Mouse (Mus musculus): ENCODE data around the gene Ptbp3. TPM values are rescaled to one million over a fixed set of nuclear protein-coding genes. Genes with fewer than 3 reads are reported as not detected.

Ptbp3 gene
- total RNA-seq, 1 experiment = 46.1 TPM

GRCm38 (mm10) chr4:59445516-59445915 lies 103.6 kb downstream of the Ptbp3 start:
- Histone ChIP-seq H3K4me1 (ENCODE audit: control insufficient read depth in 2 of 2, insufficient read depth in 2 of 2, low read length in 2 of 2, poor library complexity in 1 of 2) (peaks cover 0 to 3% of the 10 kb centered on the region in 2 experiments; a peak in 2 of 4 replicates), H3K9me3 (ENCODE audit: control insufficient read depth, insufficient read depth, low read depth, low read length) (no peaks in the 10 kb centered on the region), H3K4me3 (ENCODE audit: insufficient read depth in 1 of 2, low read depth in 1 of 2, low read length in 2 of 2, poor library complexity in 1 of 2, severe bottlenecking in 1 of 2) (no peak overlapping the region), H3K27ac (ENCODE audit: insufficient read depth, low read depth, low read length, poor library complexity, severe bottlenecking) (no peak overlapping the region), H3K9ac (ENCODE audit: insufficient read depth, low read depth, low read length, poor library complexity, severe bottlenecking) (no peak overlapping the region), H3K36me3 (ENCODE audit: control insufficient read depth, insufficient read depth, low read length, poor library complexity, severe bottlenecking) (no peaks in the 10 kb centered on the region)
- no peak for DNase-seq (ENCODE audit: low read depth, low spot score)
- TF ChIP-seq CHD2 (IDR thresholded peaks at IDR 0.05; ENCODE audit: low read depth, low read length) = no peak
- TF ChIP-seq ZC3H11A (IDR thresholded peaks at IDR 0.05; ENCODE audit: borderline replicate concordance, low read depth, low read length) = no peak
- TF ChIP-seq ZNF384 (IDR thresholded peaks at IDR 0.05; ENCODE audit: low read depth, low read length) = no peak
- no peak for TF ChIP-seq MAFK (IDR thresholded peaks at IDR 0.05; ENCODE audit: insufficient read depth, low read depth, low read length)
- TF ChIP-seq HCFC1 (IDR thresholded peaks at IDR 0.05; ENCODE audit: borderline replicate concordance, insufficient read depth, low read length) = no peak
- in situ Hi-C loops (cut with MboI; ENCODE audit: low sequenced_read_pairs in 2 of 2, unreplicated experiment in 2 of 2) = no loop called here

DNA sequence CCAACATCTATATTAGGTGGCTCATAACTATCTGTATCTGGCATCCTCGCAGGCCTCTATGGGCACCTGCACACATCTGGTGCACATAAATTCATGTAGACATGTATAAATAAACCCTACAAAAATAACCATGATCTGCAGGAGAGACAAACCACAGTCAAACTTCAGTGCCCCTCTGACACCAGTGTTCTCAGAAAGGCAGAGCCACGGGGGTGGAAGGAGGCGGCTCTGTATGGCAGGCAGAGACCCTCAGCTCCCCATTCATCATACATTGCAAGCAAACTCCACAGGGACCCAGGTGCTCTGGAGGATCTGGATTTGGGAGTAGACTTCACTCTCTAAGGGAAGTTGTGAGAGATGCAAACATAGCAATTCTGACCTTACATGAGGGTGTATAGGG lies 104.2 kb downstream of the Ptbp3 start:
- Histone ChIP-seq H3K4me3 (ENCODE audit: insufficient read depth in 1 of 2, low read depth in 1 of 2, low read length in 2 of 2, poor library complexity in 1 of 2, severe bottlenecking in 1 of 2) (no peak overlapping the region), H3K27ac (ENCODE audit: insufficient read depth, low read depth, low read length, poor library complexity, severe bottlenecking) (no peak overlapping the region), H3K9me3 (ENCODE audit: control insufficient read depth, insufficient read depth, low read depth, low read length) (no peaks in the 10 kb centered on the region), H3K9ac (ENCODE audit: insufficient read depth, low read depth, low read length, poor library complexity, severe bottlenecking) (no peak overlapping the region), H3K36me3 (ENCODE audit: control insufficient read depth, insufficient read depth, low read length, poor library complexity, severe bottlenecking) (no peaks in the 10 kb centered on the region), H3K4me1 (ENCODE audit: control insufficient read depth in 2 of 2, insufficient read depth in 2 of 2, low read length in 2 of 2, poor library complexity in 1 of 2) (peaks cover 0 to 2% of the 10 kb centered on the region in 2 experiments; a peak in 1 of 4 replicates)
- DNase-seq (ENCODE audit: low read depth, low spot score) = no peak
- in situ Hi-C loops (cut with MboI; ENCODE audit: low sequenced_read_pairs in 2 of 2, unreplicated experiment in 2 of 2) = no loop called here
- TF ChIP-seq ZNF384 (IDR thresholded peaks at IDR 0.05; ENCODE audit: low read depth, low read length) (no peak), CHD2 (IDR thresholded peaks at IDR 0.05; ENCODE audit: low read depth, low read length) (no peak), HCFC1 (IDR thresholded peaks at IDR 0.05; ENCODE audit: borderline replicate concordance, insufficient read depth, low read length) (no peak)

- Histone ChIP-seq H3K9me3 (ENCODE audit: control insufficient read depth, insufficient read depth, low read depth, low read length) (no peaks in the 10 kb centered on the region), H3K27ac (ENCODE audit: insufficient read depth, low read depth, low read length, poor library complexity, severe bottlenecking) (no peak overlapping the region), H3K4me1 (ENCODE audit: control insufficient read depth in 2 of 2, insufficient read depth in 2 of 2, low read length in 2 of 2, poor library complexity in 1 of 2) (peaks cover 0 to 2% of the 10 kb centered on the region in 2 experiments; a peak in 1 of 4 replicates), H3K4me3 (ENCODE audit: insufficient read depth in 1 of 2, low read depth in 1 of 2, low read length in 2 of 2, poor library complexity in 1 of 2, severe bottlenecking in 1 of 2) (no peak overlapping the region), H3K36me3 (ENCODE audit: control insufficient read depth, insufficient read depth, low read length, poor library complexity, severe bottlenecking) (no peaks in the 10 kb centered on the region), H3K9ac (ENCODE audit: insufficient read depth, low read depth, low read length, poor library complexity, severe bottlenecking) (no peak overlapping the region)
- DNase-seq (ENCODE audit: low read depth, low spot score) = no peak
- in situ Hi-C loops (cut with MboI; ENCODE audit: low sequenced_read_pairs in 2 of 2, unreplicated experiment in 2 of 2) = no loop called here
- no peak for TF ChIP-seq HCFC1 (IDR thresholded peaks at IDR 0.05; ENCODE audit: borderline replicate concordance, insufficient read depth, low read length)
- no peak for TF ChIP-seq ZNF384 (IDR thresholded peaks at IDR 0.05; ENCODE audit: low read depth, low read length)
- TF ChIP-seq ZC3H11A (IDR thresholded peaks at IDR 0.05; ENCODE audit: borderline replicate concordance, low read depth, low read length) = no peak
- no peak for TF ChIP-seq MAFK (IDR thresholded peaks at IDR 0.05; ENCODE audit: insufficient read depth, low read depth, low read length)
- no peak for TF ChIP-seq CHD2 (IDR thresholded peaks at IDR 0.05; ENCODE audit: low read depth, low read length)
Measured at GRCm38 (mm10) chr4:59444085-59444484, 105.1 kb downstream of the Ptbp3 start.

GRCm38 (mm10) chr4:59441265-59441664 lies 107.9 kb downstream of the Ptbp3 start:
- no peak overlapping the region for H3K9ac ChIP-seq (ENCODE audit: insufficient read depth, low read depth, low read length, poor library complexity, severe bottlenecking)
- in situ Hi-C loops (cut with MboI; ENCODE audit: low sequenced_read_pairs in 2 of 2, unreplicated experiment in 2 of 2) = no loop called here
- H3K27ac ChIP-seq (ENCODE audit: insufficient read depth, low read depth, low read length, poor library complexity, severe bottlenecking) = no peak overlapping the region
- H3K4me1 ChIP-seq (ENCODE audit: control insufficient read depth in 2 of 2, insufficient read depth in 2 of 2, low read length in 2 of 2, poor library complexity in 1 of 2) = peaks cover 0 to 2% of the 10 kb centered on the region in 2 experiments; a peak in 1 of 4 replicates
- H3K9me3 ChIP-seq (ENCODE audit: control insufficient read depth, insufficient read depth, low read depth, low read length) = no peaks in the 10 kb centered on the region
- no peak overlapping the region for H3K4me3 ChIP-seq (ENCODE audit: insufficient read depth in 1 of 2, low read depth in 1 of 2, low read length in 2 of 2, poor library complexity in 1 of 2, severe bottlenecking in 1 of 2)
- TF ChIP-seq ZC3H11A (IDR thresholded peaks at IDR 0.05; ENCODE audit: borderline replicate concordance, low read depth, low read length) = no peak
- TF ChIP-seq MAFK (IDR thresholded peaks at IDR 0.05; ENCODE audit: insufficient read depth, low read depth, low read length) = no peak
- TF ChIP-seq CHD2 (IDR thresholded peaks at IDR 0.05; ENCODE audit: low read depth, low read length) = no peak
- no peak for TF ChIP-seq ZNF384 (IDR thresholded peaks at IDR 0.05; ENCODE audit: low read depth, low read length)
- TF ChIP-seq HCFC1 (IDR thresholded peaks at IDR 0.05; ENCODE audit: borderline replicate concordance, insufficient read depth, low read length) = no peak
- no peak for DNase-seq (ENCODE audit: low read depth, low spot score)
- no peaks in the 10 kb centered on the region for H3K36me3 ChIP-seq (ENCODE audit: control insufficient read depth, insufficient read depth, low read length, poor library complexity, severe bottlenecking)

- in situ Hi-C loops (cut with MboI; ENCODE audit: low sequenced_read_pairs in 2 of 2, unreplicated experiment in 2 of 2) = no loop called here
- Histone ChIP-seq H3K4me3 (ENCODE audit: insufficient read depth in 1 of 2, low read depth in 1 of 2, low read length in 2 of 2, poor library complexity in 1 of 2, severe bottlenecking in 1 of 2) (no peak overlapping the region), H3K27ac (ENCODE audit: insufficient read depth, low read depth, low read length, poor library complexity, severe bottlenecking) (no peak overlapping the region), H3K36me3 (ENCODE audit: control insufficient read depth, insufficient read depth, low read length, poor library complexity, severe bottlenecking) (no peaks in the 10 kb centered on the region), H3K9ac (ENCODE audit: insufficient read depth, low read depth, low read length, poor library complexity, severe bottlenecking) (no peak overlapping the region), H3K9me3 (ENCODE audit: control insufficient read depth, insufficient read depth, low read depth, low read length) (no peaks in the 10 kb centered on the region), H3K4me1 (ENCODE audit: control insufficient read depth in 2 of 2, insufficient read depth in 2 of 2, low read length in 2 of 2, poor library complexity in 1 of 2) (peaks cover 0 to 2% of the 10 kb centered on the region in 2 experiments; a peak in 1 of 4 replicates)
- no peak for DNase-seq (ENCODE audit: low read depth, low spot score)
- no peak for TF ChIP-seq HCFC1 (IDR thresholded peaks at IDR 0.05; ENCODE audit: borderline replicate concordance, insufficient read depth, low read length)
- TF ChIP-seq ZC3H11A (IDR thresholded peaks at IDR 0.05; ENCODE audit: borderline replicate concordance, low read depth, low read length) = no peak
- TF ChIP-seq ZNF384 (IDR thresholded peaks at IDR 0.05; ENCODE audit: low read depth, low read length) = no peak
- TF ChIP-seq MAFK (IDR thresholded peaks at IDR 0.05; ENCODE audit: insufficient read depth, low read depth, low read length) = no peak
- TF ChIP-seq CHD2 (IDR thresholded peaks at IDR 0.05; ENCODE audit: low read depth, low read length) = no peak
Measured at GRCm38 (mm10) chr4:59439960-59440359, 109.2 kb downstream of the Ptbp3 start.
